Mouse (Mus musculus) kidney, adult 2 months (tissue): ENCODE results near the gene Mblac1.

Source experiments
- CTCF ChIP-seq: fragments of 200-500 bp; conservative IDR thresholded peaks from 2 replicates; pipeline ENCODE4 v1.5.1; 2011; ENCODE audit warnings: low read depth, mild to moderate bottlenecking, control low read depth, low read length, moderate library complexity, mixed read lengths; ENCODE audit not compliant: insufficient read depth, insufficient read length
- POLR2A ChIP-seq: fragments of 200-500 bp; IDR thresholded peaks from one replicate; pipeline ENCODE4 v1.6.1; 2011; ENCODE audit warnings: low read depth, low read length, control low read depth

- TF ChIP-seq CTCF (no peak), POLR2A (no peak)
These were observed 20.9 kb upstream of the Mblac1 start for GRCm38 (mm10) chr5:138173217-138173616.
